Mouse (Mus musculus) heart, adult 2 months (tissue): ENCODE results near the gene H2-DMb1. TPM values are rescaled to one million over a fixed set of nuclear protein-coding genes. Genes with fewer than 3 reads are reported as not detected.

Experiments
- DNase-seq, 2 experiments: peaks; one replicate each; pipeline ENCODE4 v3.0.0; 2021
- H3K27ac ChIP-seq: fragments of 200-600 bp; 2 replicates; pipeline ENCODE4 v1.8.1; 2022
- H3K27me3 ChIP-seq: fragments of 200-500 bp; 2 replicates; pipeline ENCODE4 v1.6.1; 2012; ENCODE audit warnings: mild to moderate bottlenecking, low read length, inconsistent platforms, mixed read lengths; ENCODE audit not compliant: control insufficient read depth, insufficient read depth
- H3K36me3 ChIP-seq: fragments of 200-500 bp; 2 replicates; pipeline ENCODE4 v1.6.1; 2012; ENCODE audit warnings: low read length, inconsistent platforms; ENCODE audit not compliant: control insufficient read depth, insufficient read depth
- H3K4me1 ChIP-seq: fragments of 200-500 bp; 2 replicates; pipeline ENCODE4 v1.6.1; 2011; ENCODE audit warnings: low read length; ENCODE audit not compliant: control insufficient read depth, insufficient read depth
- H3K4me3 ChIP-seq: fragments of 200-600 bp; 2 replicates; pipeline ENCODE4 v1.8.1; 2022
- H3K79me2 ChIP-seq: fragments of 200-500 bp; replicated peaks from 2 replicates; pipeline ENCODE4 v1.6.1; 2012; ENCODE audit warnings: mild to moderate bottlenecking, inconsistent platforms, low read length, moderate library complexity, mixed read lengths; ENCODE audit not compliant: control insufficient read depth, insufficient read depth
- H3K9ac ChIP-seq: fragments of 200-500 bp; 2 replicates; pipeline ENCODE4 v1.6.1; 2012; ENCODE audit warnings: low read depth, mild to moderate bottlenecking, control low read depth, inconsistent platforms, low read length, mixed read lengths
- CTCF ChIP-seq: fragments of 200-600 bp; IDR thresholded peaks from 2 replicates; pipeline ENCODE4 v1.8.1; 2022; ENCODE audit warnings: antibody characterized with exemption, mild to moderate bottlenecking, moderate library complexity
- POLR2A ChIP-seq: fragments of 200-500 bp; IDR thresholded peaks from 2 replicates; pipeline ENCODE4 v1.6.1; 2011; ENCODE audit warnings: mild to moderate bottlenecking, low read depth, low read length, control low read depth; ENCODE audit not compliant: insufficient read depth
- WGBS: fragments of 180-500 bp; shearing (Covaris S2); methylation state at CpG from one replicate; pipeline ENCODE4 v1.1.7; 2018; 5-methylcytosine and 5-hydroxymethylcytosine counted together
- intact Hi-C: fragments of 180-260 bp; cut with DNase I; formaldehyde crosslinking; loops from one replicate; pipeline ENCODE4 v1.15.1; 2025
- polyA plus RNA-seq: library from polyadenylated mRNA; depleted of rRNA; stranded (reverse); fragments of >200 nt; gene quantifications from 2 replicates; pipeline ENCODE4 v1.2.3, GENCODE M21; 2012; rRNA removed
- total RNA-seq, 2 experiments: library from RNA; stranded (reverse); gene quantifications; 2 replicates each; pipeline ENCODE4 v1.2.3; 2021

H2-DMb1 gene
- total and polyA plus RNA-seq, 3 experiments, result 1.6 to 19.1 (median 2.2) TPM

DNA sequence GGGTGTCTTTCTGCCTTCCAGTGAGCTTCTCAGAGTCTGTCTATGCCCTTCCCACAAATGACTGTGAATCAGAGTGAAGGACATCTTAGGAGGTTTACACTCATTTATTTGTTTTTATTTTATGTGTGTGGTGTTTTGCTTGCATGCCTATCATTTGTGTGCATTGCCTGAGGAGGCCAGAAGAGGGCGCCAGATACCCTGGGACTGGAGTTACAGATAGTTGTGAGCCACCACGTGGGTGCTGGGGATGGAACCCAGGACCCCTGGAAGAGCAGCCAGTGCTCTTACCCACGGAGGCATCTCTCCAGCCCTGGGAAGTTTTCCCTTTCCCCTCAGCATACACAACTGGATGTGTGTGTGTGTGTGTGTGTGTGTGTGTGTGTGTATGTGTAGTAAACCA is 56.8 kb downstream of the H2-DMb1 start:
- DNase-seq, result peak in 1 of 2 experiments; percentile 19
- Histone ChIP-seq H3K4me3 (no peak overlapping the region), H3K27ac (no peak overlapping the region), H3K27me3 (no peaks in the 10 kb centered on the region), H3K9ac (no peak overlapping the region), H3K79me2 (no peaks in the 10 kb centered on the region), H3K4me1 (peaks cover 1% of the 10 kb centered on the region; the same call in 1 of the 2 replicates), H3K36me3 (peaks cover 5% of the 10 kb centered on the region; the same call in 1 of the 2 replicates)
- no peak for TF ChIP-seq POLR2A
- TF ChIP-seq CTCF, result peak; percentile 61
- intact Hi-C loops, result no loop called here
- 46% methylated on average over 3 of the region's 3 CpGs for WGBS

Other genes starting within 250 kb of the H2-DMb1 start
Only the 30 nearest of the 32 such genes appear.
- gene Daxx, start 243.7 kb upstream of the H2-DMb1 start, total RNA-seq, result 10 to 100 TPM; 11.5 to 16.4 TPM
- 18.5 and 20.5 TPM in 2 replicates for gene Daxx, start 243.7 kb upstream of the H2-DMb1 start, polyA plus RNA-seq
- 100 to 1,000 TPM in 1 of 2 experiments, 10 to 100 TPM in 1; 98.9 to 124 TPM for gene Tapbp, start 237.2 kb upstream of the H2-DMb1 start, total RNA-seq
- gene Tapbp, start 237.2 kb upstream of the H2-DMb1 start, polyA plus RNA-seq, result 62.5 and 75.7 TPM in 2 replicates
- 10 to 100 TPM; 13.7 to 18.8 TPM for gene Zbtb22, start 237.2 kb upstream of the H2-DMb1 start, total RNA-seq
- 24.6 and 26.8 TPM in 2 replicates for gene Zbtb22, start 237.2 kb upstream of the H2-DMb1 start, polyA plus RNA-seq
- 10 to 100 TPM; 33.2 to 36.0 TPM for gene Rgl2, start 223.5 kb upstream of the H2-DMb1 start, total RNA-seq
- 89.1 and 101 TPM in 2 replicates for gene Rgl2, start 223.5 kb upstream of the H2-DMb1 start, polyA plus RNA-seq
- gene Pfdn6, start 212.7 kb upstream of the H2-DMb1 start, total RNA-seq, result 10 to 100 TPM; 77.7 to 81.0 TPM
- 28.0 and 29.6 TPM in 2 replicates for gene Pfdn6, start 212.7 kb upstream of the H2-DMb1 start, polyA plus RNA-seq
- gene Wdr46, start 212.4 kb upstream of the H2-DMb1 start, total RNA-seq, result 10 to 100 TPM in 1 of 2 experiments, 1 to 10 TPM in 1; 8.8 to 10.0 TPM
- gene Wdr46, start 212.4 kb upstream of the H2-DMb1 start, polyA plus RNA-seq, result 8.7 and 9.1 TPM in 2 replicates
- gene B3galt4, start 201.6 kb upstream of the H2-DMb1 start, total RNA-seq, result 1 to 10 TPM; 1.8 to 1.9 TPM
- 2.4 and 3.4 TPM in 2 replicates for gene B3galt4, start 201.6 kb upstream of the H2-DMb1 start, polyA plus RNA-seq
- 10 to 100 TPM; 38.1 to 39.1 TPM for gene Vps52, start 197.3 kb upstream of the H2-DMb1 start, total RNA-seq
- gene Vps52, start 197.3 kb upstream of the H2-DMb1 start, polyA plus RNA-seq, result 47.8 and 56.4 TPM in 2 replicates
- 100 to 1,000 TPM; 364 to 420 TPM for gene Rps18, start 197.1 kb upstream of the H2-DMb1 start, total RNA-seq
- 180 and 194 TPM in 2 replicates for gene Rps18, start 197.1 kb upstream of the H2-DMb1 start, polyA plus RNA-seq
- 100 to 1,000 TPM; 103 to 117 TPM for gene H2-K1, start 152.7 kb upstream of the H2-DMb1 start, total RNA-seq
- gene H2-K1, start 152.7 kb upstream of the H2-DMb1 start, polyA plus RNA-seq, result 655 and 1,075 TPM in 2 replicates
- gene Ring1, start 128.4 kb upstream of the H2-DMb1 start, total RNA-seq, result 10 to 100 TPM; 13.0 to 13.1 TPM
- 18.6 and 20.8 TPM in 2 replicates for gene Ring1, start 128.4 kb upstream of the H2-DMb1 start, polyA plus RNA-seq
- gene H2-Ke6, start 125.0 kb upstream of the H2-DMb1 start, total RNA-seq, result 100 to 1,000 TPM; 112 to 138 TPM
- 87.0 and 91.6 TPM in 2 replicates for gene H2-Ke6, start 125.0 kb upstream of the H2-DMb1 start, polyA plus RNA-seq
- 10 to 100 TPM; 76.0 to 79.8 TPM for gene Slc39a7, start 121.4 kb upstream of the H2-DMb1 start, total RNA-seq
- 64.0 and 72.5 TPM in 2 replicates for gene Slc39a7, start 121.4 kb upstream of the H2-DMb1 start, polyA plus RNA-seq
- 10 to 100 TPM; 39.1 to 42.4 TPM for gene Rxrb, start 121.3 kb upstream of the H2-DMb1 start, total RNA-seq
- gene Rxrb, start 121.3 kb upstream of the H2-DMb1 start, polyA plus RNA-seq, result 38.8 and 41.3 TPM in 2 replicates
- gene Col11a2, start 113.6 kb upstream of the H2-DMb1 start, total RNA-seq, result 1 to 10 TPM in 1 of 2 experiments, under 1 TPM in 1; 0.89 to 1.8 TPM
- gene Col11a2, start 113.6 kb upstream of the H2-DMb1 start, polyA plus RNA-seq, result 0.98 and 1.7 TPM in 2 replicates
- gene H2-Oa, start 60.7 kb upstream of the H2-DMb1 start, total RNA-seq, result under 1 TPM; 0.20 to 0.29 TPM
- 0.79 and 3.2 TPM in 2 replicates for gene H2-Oa, start 60.7 kb upstream of the H2-DMb1 start, polyA plus RNA-seq
- gene H2-DMa, start 33.5 kb upstream of the H2-DMb1 start, total RNA-seq, result 1 to 10 TPM; 4.0 to 7.5 TPM
- 12.2 and 21.3 TPM in 2 replicates for gene H2-DMa, start 33.5 kb upstream of the H2-DMb1 start, polyA plus RNA-seq
- gene Brd2, start 30.4 kb upstream of the H2-DMb1 start, total RNA-seq, result 10 to 100 TPM; 67.6 to 71.1 TPM
- 78.9 and 118 TPM in 2 replicates for gene Brd2, start 30.4 kb upstream of the H2-DMb1 start, polyA plus RNA-seq
- gene H2-DMb2, start 9.8 kb upstream of the H2-DMb1 start, total RNA-seq, result 1 to 10 TPM; 2.1 to 2.3 TPM
- gene H2-DMb2, start 9.8 kb upstream of the H2-DMb1 start, polyA plus RNA-seq, result 2.3 and 7.6 TPM in 2 replicates
- gene Tap1, start 34.5 kb downstream of the H2-DMb1 start, total RNA-seq, result 1 to 10 TPM; 3.4 to 7.2 TPM
- 10.9 and 11.7 TPM in 2 replicates for gene Tap1, start 34.5 kb downstream of the H2-DMb1 start, polyA plus RNA-seq
- gene Psmb9, start 34.7 kb downstream of the H2-DMb1 start, total RNA-seq, result 10 to 100 TPM in 1 of 2 experiments, 1 to 10 TPM in 1; 6.9 to 13.5 TPM
- 16.0 and 20.5 TPM in 2 replicates for gene Psmb9, start 34.7 kb downstream of the H2-DMb1 start, polyA plus RNA-seq
- gene Psmb8, start 44.6 kb downstream of the H2-DMb1 start, total RNA-seq, result 10 to 100 TPM; 12.3 to 18.9 TPM
- 33.5 and 44.2 TPM in 2 replicates for gene Psmb8, start 44.6 kb downstream of the H2-DMb1 start, polyA plus RNA-seq
- 10 to 100 TPM; 26.1 to 31.2 TPM for gene Tap2, start 50.5 kb downstream of the H2-DMb1 start, total RNA-seq
- gene Tap2, start 50.5 kb downstream of the H2-DMb1 start, polyA plus RNA-seq, result 25.0 and 26.5 TPM in 2 replicates
- gene H2-Ob, start 85.8 kb downstream of the H2-DMb1 start, total RNA-seq, result 1 to 10 TPM in 1 of 2 experiments, under 1 TPM in 1; 0.55 to 1.0 TPM
- gene H2-Ob, start 85.8 kb downstream of the H2-DMb1 start, polyA plus RNA-seq, result 3.5 and 6.2 TPM in 2 replicates
- gene H2-Ab1, start 104.6 kb downstream of the H2-DMb1 start, total RNA-seq, result 10 to 100 TPM; 21.1 to 25.7 TPM
- 114 and 190 TPM in 2 replicates for gene H2-Ab1, start 104.6 kb downstream of the H2-DMb1 start, polyA plus RNA-seq
- gene H2-Aa, start 134.8 kb downstream of the H2-DMb1 start, total RNA-seq, result 10 to 100 TPM; 26.8 to 38.4 TPM
- 99.0 and 141 TPM in 2 replicates for gene H2-Aa, start 134.8 kb downstream of the H2-DMb1 start, polyA plus RNA-seq
- gene H2-Eb1, start 152.8 kb downstream of the H2-DMb1 start, total RNA-seq, result 10 to 100 TPM; 28.9 to 36.5 TPM
- 49.5 and 74.4 TPM in 2 replicates for gene H2-Eb1, start 152.8 kb downstream of the H2-DMb1 start, polyA plus RNA-seq
- gene H2-Eb2, start 172.6 kb downstream of the H2-DMb1 start, total RNA-seq, result not detected
- gene H2-Eb2, start 172.6 kb downstream of the H2-DMb1 start, polyA plus RNA-seq, result 0.09 and 0.33 TPM in 2 replicates
- under 1 TPM; 0.41 to 0.44 TPM for gene Btnl2, start 201.8 kb downstream of the H2-DMb1 start, total RNA-seq
- 0.26 and 0.31 TPM in 2 replicates for gene Btnl2, start 201.8 kb downstream of the H2-DMb1 start, polyA plus RNA-seq
- gene Btnl1, start 224.1 kb downstream of the H2-DMb1 start, total RNA-seq, result not detected
- gene Btnl1, start 224.1 kb downstream of the H2-DMb1 start, polyA plus RNA-seq, result not detected in 2 replicates